Mouse (Mus musculus): ENCODE results near the gene Taldo1.
A peak's percentile ranks its signal among the peaks of the same experiment; 100 is the strongest.
"Not testable (repeated sequence)": the region's sequence is repeated elsewhere in the genome, so short reads cannot be mapped to it uniquely, and the experiment has no call there.

Gene Taldo1

GRCm38 (mm10) chr7:141439811-141440210, 47.8 kb downstream of the Taldo1 start:
- no peak for DNase-seq (ENCODE audit: low spot score)

GRCm38 (mm10) chr7:141440613-141441012, 48.6 kb downstream of the Taldo1 start:
- DNase-seq (ENCODE audit: low spot score) = peak; percentile 57

- DNase-seq (ENCODE audit: low spot score) = no peak
Measured at GRCm38 (mm10) chr7:141441460-141441859, 49.5 kb downstream of the Taldo1 start.

GRCm38 (mm10) chr7:141442199-141442598, 50.2 kb downstream of the Taldo1 start:
- DNase-seq (ENCODE audit: low spot score) = no peak

GRCm38 (mm10) chr7:141443081-141443821, 51.3 kb downstream of the Taldo1 start:
- DNase-seq (ENCODE audit: low spot score) = no peak

- peak; percentile 54 for DNase-seq (ENCODE audit: low spot score)
Measured at GRCm38 (mm10) chr7:141443828-141444237, 51.8 kb downstream of the Taldo1 start, which contains the start of gene Pidd1. Gene Pidd1, minus strand, starts transcription at chr7:141444025.

- DNase-seq (ENCODE audit: low spot score) = not testable (repeated sequence)
Measured at GRCm38 (mm10) chr7:141446374-141446773, 54.4 kb downstream of the Taldo1 start.

- DNase-seq (ENCODE audit: low spot score) = peak; percentile 86
Measured at GRCm38 (mm10) chr7:141447110-141447991, 55.4 kb downstream of the Taldo1 start, which contains the start of gene Rplp2. Gene Rplp2, plus strand, starts transcription at chr7:141447370.

- peak; percentile 92 for DNase-seq (ENCODE audit: low spot score)
Measured at GRCm38 (mm10) chr7:141451928-141452327, 59.9 kb downstream of the Taldo1 start.

Data from adipocyte (in vitro differentiated cells).